Mouse (Mus musculus): ENCODE results near the gene Klhl8. TPM values are rescaled to one million over a fixed set of nuclear protein-coding genes. Genes with fewer than 3 reads are reported as not detected.

The Klhl8 gene
- total RNA-seq, 2 experiments from 2014 or later: 19.3 to 20.2 TPM

- no peak for DNase-seq
Measured at GRCm38 (mm10) chr5:103813997-103814542, 97.0 kb downstream of the Klhl8 start.

- DNase-seq: no peak
Measured at GRCm38 (mm10) chr5:103813291-103813690, 97.8 kb downstream of the Klhl8 start.

Other genes with a start within 250 kb of the Klhl8 start
- 10 to 100 TPM; 30.0 to 31.5 TPM for gene Aff1, start 218.9 kb downstream of the Klhl8 start, total RNA-seq (2021)
- gene Hsd17b13, start 66.2 kb upstream of the Klhl8 start, total RNA-seq (2021): under 1 TPM in 1 of 2 experiments, not detected in 1; 0.34 TPM
- 10 to 100 TPM; 15.4 to 17.7 TPM for gene Hsd17b11, start 110.7 kb upstream of the Klhl8 start, total RNA-seq (2021)
- 10 to 100 TPM; 43.7 to 48.9 TPM for gene Nudt9, start 135.0 kb upstream of the Klhl8 start, total RNA-seq (2021)
- gene Gm17660, start 166.3 kb upstream of the Klhl8 start, total RNA-seq (2021): not detected
- 100 to 1,000 TPM; 231 to 240 TPM for gene Sparcl1, start 202.5 kb upstream of the Klhl8 start, total RNA-seq (2021)

Data from gastrocnemius, postnatal 10 days (tissue).